Mouse (Mus musculus) 3T3-L1 (cell line): ENCODE measurements around the gene Ltv1.

Experiments used
- DNase-seq: peaks from one replicate; pipeline ENCODE4 v3.0.0-alpha.2; 2015; ENCODE audit warnings: low read depth, low spot score

The Ltv1 gene

GRCm38 (mm10) chr10:13192731-13193351 is at the start of gene Ltv1:
Ltv1 (minus strand) TSS chr10:13193168.
- DNase-seq: peak; percentile 95

- no peak for DNase-seq
These were observed 47.5 kb upstream of the Ltv1 start for GRCm38 (mm10) chr10:13240431-13240830.

DNA sequence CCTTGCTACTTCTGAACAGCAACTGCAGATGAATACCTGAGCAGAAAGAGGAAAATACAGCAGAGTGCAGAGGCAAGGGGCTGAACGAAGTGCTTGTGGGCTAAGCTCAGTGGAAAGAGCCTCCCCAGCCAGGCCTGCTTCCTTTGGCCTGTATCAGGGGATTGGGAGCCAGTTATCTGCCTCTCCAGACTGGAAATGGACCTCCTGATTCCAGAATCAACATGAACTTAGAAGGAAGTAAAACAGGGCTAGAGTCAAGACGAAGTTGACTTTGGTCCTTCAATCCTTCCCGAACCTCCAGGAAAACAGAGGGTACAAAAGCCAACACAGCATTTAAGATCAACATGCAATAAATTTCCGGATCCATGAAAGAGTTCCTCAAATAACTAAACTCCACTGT is 45.2 kb upstream of the Ltv1 start:
- DNase-seq: no peak

DNA sequence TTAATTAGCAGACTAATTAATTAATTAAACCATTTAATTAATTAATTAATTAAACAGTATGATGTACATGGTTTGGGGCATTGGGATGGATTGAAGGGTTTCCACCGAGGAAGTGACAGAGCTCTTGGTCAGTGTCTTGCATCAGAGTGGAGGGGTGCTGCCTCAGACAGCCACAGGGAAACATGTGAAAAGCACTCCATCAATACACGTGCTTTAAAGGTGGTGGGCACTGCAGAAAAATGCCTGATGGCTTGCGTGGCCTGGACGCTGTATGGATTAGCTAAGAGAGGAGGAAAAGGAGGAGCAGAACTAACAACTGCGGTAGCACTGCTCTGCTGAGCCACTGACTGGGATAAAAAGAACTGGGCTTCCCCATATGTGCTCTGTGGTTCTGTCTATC is 43.9 kb upstream of the Ltv1 start:
- no peak for DNase-seq

DNA sequence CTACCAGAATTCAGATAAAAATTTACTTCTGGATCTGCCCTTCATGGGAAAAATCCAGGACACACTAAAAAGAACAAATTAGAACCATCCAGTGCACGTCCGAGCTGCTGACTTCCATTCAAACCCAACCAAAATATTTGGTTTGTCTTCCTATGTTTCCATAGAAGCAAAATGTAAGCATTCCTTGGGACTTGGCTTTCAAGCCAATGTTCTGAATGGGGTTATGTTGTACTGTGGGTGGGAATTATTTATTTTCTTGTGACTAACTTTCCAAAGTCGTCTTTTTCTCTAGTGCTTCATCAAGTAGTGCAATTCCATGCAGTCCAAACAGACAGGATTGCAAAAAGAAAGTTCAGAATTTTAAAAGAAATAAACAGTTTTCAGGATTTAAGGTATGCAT is 41.5 kb upstream of the Ltv1 start:
- DNase-seq: no peak

GRCm38 (mm10) chr10:13233941-13234340 is 41.0 kb upstream of the Ltv1 start:
- no peak for DNase-seq

DNA sequence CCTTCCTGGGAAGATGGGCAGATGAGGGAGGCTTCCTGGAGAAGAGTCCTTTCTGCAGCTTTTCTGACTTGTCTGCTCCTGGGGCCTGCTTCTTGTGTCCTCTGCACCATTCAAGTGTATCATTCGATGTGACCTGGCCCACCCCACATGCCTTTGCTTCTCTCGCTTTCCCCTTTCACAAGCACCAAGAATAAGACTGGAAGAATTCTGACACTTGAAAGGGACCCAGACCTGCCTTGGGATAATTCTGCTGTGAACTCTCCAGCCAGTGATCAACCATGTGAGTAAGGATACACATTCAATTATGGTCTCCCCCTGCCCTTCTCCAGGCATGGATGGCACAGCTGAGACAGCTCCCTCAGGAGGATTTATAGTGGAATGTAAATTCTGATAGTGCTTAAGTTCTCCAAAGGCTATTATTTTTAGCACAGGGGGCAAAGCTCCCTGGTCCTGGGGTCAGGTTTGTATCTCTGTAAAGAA is 40.2 kb upstream of the Ltv1 start:
- DNase-seq: no peak

- no peak for DNase-seq
These were observed 39.6 kb upstream of the Ltv1 start for GRCm38 (mm10) chr10:13232443-13233142.

- no peak for DNase-seq
These were observed 37.7 kb upstream of the Ltv1 start for GRCm38 (mm10) chr10:13230716-13231115.

- DNase-seq: no peak
These were observed 32.6 kb upstream of the Ltv1 start for GRCm38 (mm10) chr10:13225377-13226063.

DNA sequence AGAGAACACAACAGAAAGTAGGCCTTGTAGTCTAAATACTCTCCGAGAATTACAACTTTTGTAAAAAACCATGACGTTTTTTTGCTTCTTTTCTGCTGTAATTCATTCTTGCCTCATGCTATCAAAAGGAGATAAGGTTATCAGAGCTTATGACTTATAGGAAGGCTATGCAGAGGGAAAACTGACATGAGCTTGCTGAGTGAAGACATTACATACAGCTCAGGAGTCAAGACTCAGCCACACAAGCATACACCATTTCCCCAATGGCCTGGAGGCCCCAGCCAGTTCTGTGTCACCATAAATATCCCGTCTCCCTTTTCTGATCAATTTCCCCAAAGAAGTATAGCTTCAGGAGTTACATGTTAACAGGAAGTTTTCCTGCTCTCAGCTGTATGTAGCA is 29.2 kb upstream of the Ltv1 start:
- no peak for DNase-seq

GRCm38 (mm10) chr10:13220061-13220460 is 27.1 kb upstream of the Ltv1 start:
- no peak for DNase-seq

- DNase-seq: no peak
These were observed 21.0 kb upstream of the Ltv1 start for GRCm38 (mm10) chr10:13213956-13214355.

- DNase-seq: no peak
These were observed 19.9 kb upstream of the Ltv1 start for GRCm38 (mm10) chr10:13212829-13213228.

DNA sequence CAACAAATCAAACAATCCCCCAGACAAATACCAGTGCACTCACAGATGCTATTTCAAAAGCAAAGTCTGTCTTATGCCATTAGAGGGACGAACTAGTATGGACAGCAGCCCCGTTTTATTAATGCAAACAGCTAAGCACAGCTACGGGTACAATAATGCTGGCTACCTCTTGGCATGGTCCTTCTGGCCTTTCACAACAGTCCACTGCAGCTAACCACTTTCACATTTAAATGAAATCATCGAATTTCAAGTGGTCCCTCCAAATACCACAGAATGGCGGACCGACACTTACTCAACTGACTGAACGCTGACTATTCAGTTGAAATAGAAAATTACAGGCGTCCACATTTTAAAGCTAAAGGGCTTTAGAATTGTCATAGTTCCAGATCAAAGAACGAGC is 19.4 kb upstream of the Ltv1 start:
- no peak for DNase-seq

DNA sequence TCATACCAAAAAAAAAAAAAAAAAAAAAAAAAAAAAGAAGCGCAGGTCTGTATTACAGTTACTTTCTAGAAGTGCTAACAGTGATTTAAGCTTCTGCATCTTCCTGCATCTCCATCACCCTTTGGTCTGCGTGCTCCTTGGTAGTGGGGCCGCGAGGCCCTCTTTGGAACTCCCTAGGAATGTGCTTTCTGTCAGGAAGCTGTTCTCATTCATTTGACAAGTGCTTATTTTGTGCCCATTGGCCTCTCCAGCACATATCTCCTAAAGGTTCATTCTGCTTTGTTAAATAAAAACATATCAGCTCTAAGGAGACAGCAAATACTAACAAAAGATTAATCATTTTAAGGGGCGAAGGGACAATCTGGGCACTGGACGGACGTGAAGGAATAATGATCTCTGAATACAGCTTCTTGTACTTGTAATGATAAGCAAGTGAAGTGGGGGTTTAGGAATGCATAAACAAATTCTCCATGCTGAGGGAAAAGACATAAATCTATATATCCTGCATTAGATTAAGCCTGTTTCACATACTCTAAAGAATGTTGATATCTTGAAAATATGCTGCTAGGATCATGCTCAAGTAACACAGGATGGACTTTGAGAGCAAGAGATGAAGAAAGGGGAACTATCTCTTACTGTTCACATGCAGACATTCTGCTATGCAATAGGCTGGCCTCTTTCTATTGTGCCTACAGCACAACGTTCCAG is 17.1 kb upstream of the Ltv1 start:
- DNase-seq: no peak

GRCm38 (mm10) chr10:13209506-13209905 is 16.5 kb upstream of the Ltv1 start:
- DNase-seq: no peak

DNA sequence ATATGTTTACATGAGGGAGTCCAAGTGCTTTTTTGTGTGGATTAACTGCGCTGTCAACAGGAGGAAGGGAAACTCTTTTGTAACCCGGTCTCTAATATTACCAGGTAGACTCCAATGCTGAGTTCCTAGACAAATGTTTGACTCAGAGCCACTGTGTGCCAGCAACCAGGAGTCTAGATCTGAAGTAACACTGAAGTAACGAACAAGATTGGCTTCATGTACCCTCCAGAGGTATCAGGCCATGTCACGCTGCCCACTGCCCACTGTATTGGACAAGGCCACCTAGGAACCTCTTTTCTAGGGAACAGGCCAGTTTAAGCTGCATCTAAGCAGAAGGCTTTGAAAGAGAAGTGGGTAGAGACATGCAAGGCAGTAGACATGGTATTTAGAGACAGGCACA is 16.1 kb upstream of the Ltv1 start:
- DNase-seq: no peak

DNA sequence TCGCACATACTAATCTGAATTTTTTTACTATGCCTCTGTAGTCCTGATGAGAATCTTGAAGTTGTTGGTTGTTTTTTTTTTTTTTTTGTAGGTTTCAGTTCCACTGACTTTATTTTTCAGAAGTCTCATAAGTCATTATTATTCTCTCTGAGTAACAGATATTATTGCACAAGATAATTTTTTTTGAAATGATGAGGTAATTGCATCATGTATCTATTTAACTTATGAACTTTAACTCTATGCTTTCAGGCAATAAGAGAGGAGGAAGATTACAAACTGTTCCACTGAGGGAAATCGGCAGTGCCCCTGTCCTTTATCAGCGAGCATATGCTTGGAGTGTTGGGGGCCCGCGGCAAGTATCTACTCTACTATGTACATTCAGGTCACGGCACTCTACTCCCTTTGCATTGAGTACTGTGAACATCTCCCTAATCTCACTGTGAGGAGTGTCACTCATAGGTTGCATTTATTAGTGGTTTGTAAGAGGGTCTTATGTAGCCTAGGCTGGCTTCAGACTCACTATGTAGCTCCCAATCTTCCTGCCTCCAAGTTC is 8.8 kb upstream of the Ltv1 start:
- DNase-seq: no peak

- no peak for DNase-seq
These were observed 7.9 kb upstream of the Ltv1 start for GRCm38 (mm10) chr10:13200862-13201261.

DNA sequence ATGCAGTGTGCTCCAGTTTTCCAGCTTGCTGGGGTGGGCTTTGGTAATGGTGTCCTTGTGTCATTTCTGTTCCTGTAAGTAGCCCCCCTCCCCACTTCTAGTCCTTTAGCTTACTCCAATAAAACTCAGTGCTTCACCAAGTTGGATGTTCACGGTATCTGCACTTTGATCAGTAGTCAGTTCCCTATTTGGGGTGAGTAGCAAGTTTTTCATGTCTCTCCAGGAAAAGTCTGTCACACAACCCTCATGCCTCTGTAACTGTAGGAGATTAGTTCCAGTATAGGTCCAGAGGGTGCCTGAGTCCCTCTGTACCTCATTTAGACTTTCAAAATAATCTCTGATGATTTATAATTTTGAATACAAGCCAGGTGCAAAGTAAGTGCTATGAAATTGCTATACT is 6.3 kb upstream of the Ltv1 start:
- no peak for DNase-seq
